In genomic region chr3:107112932-107113659, GRCm38 (mm10) we compare ENCODE assay signal across 10 mouse cellular contexts. TPM values are rescaled to one million over a fixed set of nuclear protein-coding genes. Genes with fewer than 3 reads are reported as not detected.
A peak's percentile ranks its signal among the peaks of the same experiment; 100 is the strongest.
DNase-seq lines count a peak whose midpoint lies in the region; ATAC-seq and TF ChIP-seq lines count a peak whose summit lies in the region.
"Had no signal": no experiment of that assay in that cellular context is flagged by ENCODE, and none has a peak within 500 bp of the region (broad histone marks: within the 10 kb centered on the region; RNA-seq: fewer than 3 reads in every experiment).

No protein-coding gene starts in this region.

- TF ChIP-seq CTCF in gastrocnemius, adult 2 months (IDR thresholded peaks at IDR 0.05), result no peak

- peak overlapping the region; percentile 4; the same call in 1 of the 2 replicates for H3K4me3 ChIP-seq in gastrocnemius, adult 2 months
- H3K4me3 ChIP-seq in hindbrain, embryonic 10.5 days, result no peak overlapping the region
- H3K4me3 ChIP-seq in midbrain, embryonic 15.5 days, result no peak overlapping the region

- peak overlapping the region; percentile 45 for H3K4me2 ChIP-seq in midbrain, embryonic 15.5 days

- ATAC-seq in midbrain, embryonic 15.5 days (replicated peaks), result peak; percentile 18
- ATAC-seq in inflammation-experienced regulatory T-cells, adult 6 months, result no peak

- H3K9me3 ChIP-seq in hindbrain, embryonic 10.5 days, result no peaks in the 10 kb centered on the region
- H3K9me3 ChIP-seq in midbrain, embryonic 15.5 days, result no peaks in the 10 kb centered on the region

- DNase-seq in gastrocnemius, adult 2 months, result no peak
- no peak for DNase-seq in gastrocnemius, adult 18-20 months (ENCODE audit: low spot score)
- DNase-seq in brain, adult 2 months (ENCODE audit: low read depth, low spot score), result peak; percentile 73
- DNase-seq in hindbrain, embryonic 10.5 days (ENCODE audit: low spot score), result no peak
- no peak for DNase-seq in layer of hippocampus, postnatal 25 days (ENCODE audit: extremely low spot score in 1 of 2, low spot score in 1 of 2)
- DNase-seq in heart, postnatal 25 days (ENCODE audit: low spot score), result no peak

- H3K9ac ChIP-seq in midbrain, embryonic 15.5 days, result 0 out of 2 replicates have a peak overlapping the region, but pooled peaks have one; percentile 1

- H3K4me1 ChIP-seq in hindbrain, embryonic 10.5 days (replicated peaks), result peaks cover 15% of the 10 kb centered on the region; the same call in 1 of the 2 replicates
- peaks cover 25% of the 10 kb centered on the region for H3K4me1 ChIP-seq in midbrain, embryonic 15.5 days

- no peaks in the 10 kb centered on the region for H3K36me3 ChIP-seq in hindbrain, embryonic 10.5 days
- H3K36me3 ChIP-seq in midbrain, embryonic 15.5 days (replicated peaks), result no peaks in the 10 kb centered on the region

- H3K27me3 ChIP-seq in hindbrain, embryonic 10.5 days (ENCODE audit: insufficient read depth, poor library complexity, severe bottlenecking), result no peaks in the 10 kb centered on the region
- H3K27me3 ChIP-seq in midbrain, embryonic 15.5 days (replicated peaks), result no peaks in the 10 kb centered on the region

- peak overlapping the region; percentile 73 for H3K27ac ChIP-seq in gastrocnemius, adult 2 months
- H3K27ac ChIP-seq in hindbrain, embryonic 10.5 days, result peak overlapping the region; percentile 16; the same call in 1 of the 2 replicates
- peak overlapping the region; percentile 83 for H3K27ac ChIP-seq in midbrain, embryonic 15.5 days

- intact Hi-C loops in gastrocnemius, adult 2 months (cut with DNase I), result no loop called here
- intact Hi-C loops in heart, postnatal 25 days (cut with DNase I), result no loop called here

- WGBS in hindbrain, embryonic 10.5 days, result 74% methylated on average over 10 of the region's 10 CpGs
- 49% methylated on average over 10 of the region's 10 CpGs for WGBS in midbrain, embryonic 15.5 days

RNA-seq across cellular contexts. Expression of gene Kcna2, which starts 12.2 kb away (rescaled TPM):
- total RNA-seq in gastrocnemius, adult 2 months (2021), result 1 to 10 TPM in 1 of 2 experiments, under 1 TPM in 1; 0.73 to 1.2 TPM
- 1 to 10 TPM; 1.6 to 1.7 TPM for total RNA-seq in gastrocnemius, adult 18-20 months (2021)
- polyA plus RNA-seq in hindbrain, embryonic 10.5 days (2016; fragmentation: Nextera tagmentation; extraction: Ambion mirVana), result 0.07 and 0.09 TPM in 2 replicates
- polyA plus RNA-seq in midbrain, embryonic 15.5 days (2015; fragmentation: Nextera tagmentation; extraction: Ambion mirVana), result 1.7 and 1.9 TPM in 2 replicates
- under 1 TPM; 0.06 to 0.38 (median 0.28) TPM for polyA plus RNA-seq in inflammation-experienced regulatory T-cells, adult 6 months (2017; shearing (Covaris generic))
- 10 to 100 TPM; 79.9 to 97.7 TPM for total RNA-seq in layer of hippocampus, postnatal 25 days (2021)
- 1 to 10 TPM; 1.4 to 2.0 TPM for total RNA-seq in heart, postnatal 25 days (2021)
- total RNA-seq: hematopoietic stem cell, adult 5-6 weeks had no signal
- polyA plus RNA-seq: C2C12 had no signal

Comparison
In these comparisons a context has a peak if more than half of its experiments do, and no peak if none do; other contexts are left out.
1. H3K27ac ChIP-seq: peak in every context shown above with its lines; median percentile 83 in midbrain, embryonic 15.5 days; 73 in gastrocnemius, adult 2 months; 16 in hindbrain, embryonic 10.5 days.
2. RNA of gene Kcna2, which starts 12.2 kb away (total RNA-seq): 79.9 to 97.7 TPM in layer of hippocampus, postnatal 25 days; 1.4 to 2.0 TPM in heart, postnatal 25 days, 1.6 to 1.7 TPM in gastrocnemius, adult 18-20 months and 0.73 to 1.2 TPM in gastrocnemius, adult 2 months; every median in the first group is over 10 times any median in the second.